Comparison of ENCODE assay signal across 8 mouse cellular contexts in the genomic region with DNA sequence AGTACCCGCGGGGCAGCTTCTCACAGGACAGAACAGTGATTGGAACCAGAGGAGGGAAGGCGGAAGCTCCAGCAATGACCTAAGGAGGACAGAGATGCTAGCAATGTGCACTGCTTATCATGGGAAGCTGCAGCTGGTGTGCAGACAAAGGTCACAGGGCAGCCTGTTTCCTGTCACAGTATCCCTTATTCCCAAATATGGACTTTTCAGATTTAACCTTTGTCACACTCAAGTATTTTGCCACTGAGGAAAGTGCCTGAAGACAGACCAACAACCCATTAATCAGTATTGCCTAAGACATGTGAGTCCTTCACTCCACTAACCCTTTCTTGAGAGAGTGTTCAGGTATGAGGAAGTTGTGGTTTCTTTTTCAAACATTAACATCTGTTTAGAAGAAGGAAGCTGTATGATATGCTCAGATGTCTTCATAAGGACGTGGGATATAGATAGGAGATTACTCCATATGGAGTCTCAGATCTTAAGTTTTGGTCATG. TPM values are rescaled to one million over a fixed set of nuclear protein-coding genes. Genes with fewer than 3 reads are reported as not detected.
DNase-seq lines count a peak whose midpoint lies in the region; ATAC-seq and TF ChIP-seq lines count a peak whose summit lies in the region.

No protein-coding gene starts in this region.

- H3K4me1 ChIP-seq in liver, adult 2 months (ENCODE audit: control insufficient read depth, insufficient read depth, low read length) = no peaks in the 10 kb centered on the region
- no peaks in the 10 kb centered on the region for H3K4me1 ChIP-seq in liver, embryonic 11.5 days (replicated peaks; ENCODE audit: control insufficient read depth, insufficient read depth, low read length)
- H3K4me1 ChIP-seq in intestine, embryonic 16.5 days (ENCODE audit: control insufficient read depth, insufficient read depth, low read length) = no peaks in the 10 kb centered on the region
- peaks cover 4% of the 10 kb centered on the region; the same call in 1 of the 2 replicates for H3K4me1 ChIP-seq in small intestine, adult 2 months (ENCODE audit: control insufficient read depth, insufficient read depth, insufficient read length, low read length)
- peaks cover 6% of the 10 kb centered on the region for H3K4me1 ChIP-seq in thymus, adult 2 months (replicated peaks; ENCODE audit: control insufficient read depth, insufficient read depth, low read length)

- TF ChIP-seq CTCF in liver, adult 2 months (IDR thresholded peaks at IDR 0.05; ENCODE audit: low read depth, low read length) = no peak
- no peak for TF ChIP-seq CTCF in small intestine, adult 2 months (IDR thresholded peaks at IDR 0.05; ENCODE audit: extremely low read depth, insufficient read length, insufficient replicate concordance, low read depth, low read length)
- no peak for TF ChIP-seq CTCF in thymus, adult 2 months (IDR thresholded peaks at IDR 0.05; ENCODE audit: borderline replicate concordance, control insufficient read depth, extremely low read depth, insufficient read depth, low read length, poor library complexity)

- no peaks in the 10 kb centered on the region for H3K36me3 ChIP-seq in liver, adult 2 months (ENCODE audit: control insufficient read depth, insufficient read depth, low read length)
- H3K36me3 ChIP-seq in liver, embryonic 11.5 days (ENCODE audit: control insufficient read depth, insufficient read depth, low read length) = no peaks in the 10 kb centered on the region
- H3K36me3 ChIP-seq in intestine, embryonic 16.5 days (ENCODE audit: control insufficient read depth, insufficient read depth, low read length) = no peaks in the 10 kb centered on the region
- no peaks in the 10 kb centered on the region for H3K36me3 ChIP-seq in small intestine, adult 2 months (ENCODE audit: control insufficient read depth, insufficient read depth, low read length)
- no peaks in the 10 kb centered on the region for H3K36me3 ChIP-seq in thymus, adult 2 months (ENCODE audit: control insufficient read depth, insufficient read depth, low read length)

- H3K9ac ChIP-seq in liver, adult 2 months (ENCODE audit: low read depth, low read length) = no peak overlapping the region
- H3K9ac ChIP-seq in liver, embryonic 11.5 days (ENCODE audit: low read depth, low read length) = no peak overlapping the region
- no peak overlapping the region for H3K9ac ChIP-seq in intestine, embryonic 16.5 days (ENCODE audit: low read depth, low read length)

- no peak overlapping the region for H3K4me3 ChIP-seq in liver, adult 2 months (ENCODE audit: insufficient read depth, low read depth, low read length)
- H3K4me3 ChIP-seq in liver, embryonic 11.5 days (ENCODE audit: low read depth, low read length) = no peak overlapping the region
- no peak overlapping the region for H3K4me3 ChIP-seq in intestine, embryonic 16.5 days (ENCODE audit: low read length)
- H3K4me3 ChIP-seq in small intestine, adult 2 months (ENCODE audit: low read depth, low read length) = no peak overlapping the region
- no peak overlapping the region for H3K4me3 ChIP-seq in thymus, adult 2 months (ENCODE audit: control insufficient read depth, insufficient read depth, low read length)

- no peaks in the 10 kb centered on the region for H3K27me3 ChIP-seq in liver, adult 2 months (ENCODE audit: control insufficient read depth, insufficient read depth, low read length)
- peaks cover 5% of the 10 kb centered on the region; the same call in 1 of the 2 replicates for H3K27me3 ChIP-seq in liver, embryonic 11.5 days (replicated peaks; ENCODE audit: control insufficient read depth, insufficient read depth, low read length)
- peaks cover 2% of the 10 kb centered on the region; the same call in 1 of the 2 replicates for H3K27me3 ChIP-seq in intestine, embryonic 16.5 days (replicated peaks; ENCODE audit: control insufficient read depth, insufficient read depth, low read length)
- H3K27me3 ChIP-seq in small intestine, adult 2 months (ENCODE audit: control insufficient read depth, insufficient read depth, low read length) = no peaks in the 10 kb centered on the region
- no peaks in the 10 kb centered on the region for H3K27me3 ChIP-seq in thymus, adult 2 months (ENCODE audit: control insufficient read depth, insufficient read depth, low read length)

- DNase-seq in liver, adult 2 months (ENCODE audit: extremely low read depth, low read depth, low spot score) = peak; percentile 24
- DNase-seq in liver, embryonic 11.5 days (ENCODE audit: low spot score) = no peak
- DNase-seq in embryo, embryonic 10.5 days (ENCODE audit: low spot score) = peak; percentile 53
- no peak for DNase-seq in urinary bladder, postnatal 25 days (ENCODE audit: low spot score)
- no peak for DNase-seq in layer of hippocampus, postnatal 10 days (ENCODE audit: low spot score in 2 of 2)
- DNase-seq in thymus, adult 2 months = no peak

- WGBS in liver, adult 2 months = 44% methylated on average over 4 of the region's 4 CpGs
- WGBS in liver, embryonic 11.5 days = 31% methylated on average over 4 of the region's 4 CpGs
- 36% methylated on average over 4 of the region's 4 CpGs for WGBS in intestine, embryonic 16.5 days
- 28% methylated on average over 4 of the region's 4 CpGs for WGBS in small intestine, adult 2 months
- WGBS in thymus, adult 2 months = 36% methylated on average over 4 of the region's 4 CpGs

- no peaks in the 10 kb centered on the region for H3K79me2 ChIP-seq in liver, adult 2 months (ENCODE audit: control insufficient read depth, insufficient read depth, low read length)

- H3K9me3 ChIP-seq in liver, embryonic 11.5 days (ENCODE audit: control insufficient read depth, low read length) = no peaks in the 10 kb centered on the region
- H3K9me3 ChIP-seq in intestine, embryonic 16.5 days (ENCODE audit: control insufficient read depth, low read length) = peaks cover 5% of the 10 kb centered on the region; the same call in 1 of the 2 replicates

- no peak overlapping the region for H3K4me2 ChIP-seq in liver, embryonic 11.5 days
- H3K4me2 ChIP-seq in intestine, embryonic 16.5 days (ENCODE audit: low read depth, low read length) = no peak overlapping the region

- ATAC-seq in liver, embryonic 11.5 days (replicated peaks; ENCODE audit: low FRiP score) = no peak; the same call in 1 of the 2 replicates
- peak; percentile 84 for ATAC-seq in intestine, embryonic 16.5 days

- no peak for TF ChIP-seq POLR2A in liver, adult 2 months (IDR thresholded peaks at IDR 0.05; ENCODE audit: extremely low read depth, insufficient read depth, low read length)
- TF ChIP-seq POLR2A in small intestine, adult 2 months (IDR thresholded peaks at IDR 0.05; ENCODE audit: low read depth, low read length) = no peak
- no peak for TF ChIP-seq POLR2A in thymus, adult 2 months (IDR thresholded peaks at IDR 0.05; ENCODE audit: control insufficient read depth, extremely low read depth, insufficient read depth, low read length, poor library complexity)

- H3K27ac ChIP-seq in liver, adult 2 months (replicated peaks; ENCODE audit: insufficient read depth, low read depth, low read length) = no peak overlapping the region
- H3K27ac ChIP-seq in liver, embryonic 11.5 days (ENCODE audit: low read depth, low read length) = no peak overlapping the region
- no peak overlapping the region for H3K27ac ChIP-seq in intestine, embryonic 16.5 days (ENCODE audit: low read length)
- H3K27ac ChIP-seq in small intestine, adult 2 months (ENCODE audit: insufficient read depth, low read depth, low read length) = peak overlapping the region; percentile 35; the same call in 1 of the 2 replicates
- H3K27ac ChIP-seq in thymus, adult 2 months (ENCODE audit: control insufficient read depth, insufficient read depth, low read length) = no peak overlapping the region

RNA-seq across cellular contexts. Expression of a gene that starts 32.3 kb away (rescaled TPM):
- 23.5 and 23.9 TPM in 2 replicates for total RNA-seq in liver, adult 2 months (2014; rRNA removed)
- 2.4 and 2.7 TPM in 2 replicates for polyA plus RNA-seq in liver, adult 2 months (2012; rRNA removed)
- 37.7 and 38.7 TPM in 2 replicates for polyA plus RNA-seq in liver, embryonic 11.5 days (2014; fragmentation: Nextera tagmentation; extraction: Ambion mirVana)
- 23.5 and 25.5 TPM in 2 replicates for polyA plus RNA-seq in intestine, embryonic 16.5 days (2015; fragmentation: Nextera tagmentation; extraction: Ambion mirVana)
- 0.43 and 1.4 TPM in 2 replicates for polyA plus RNA-seq in small intestine, adult 2 months (2012; rRNA removed)
- total RNA-seq in layer of hippocampus, postnatal 10 days (2021) = 10 to 100 TPM; 48.6 to 53.6 TPM
- polyA plus RNA-seq in thymus, adult 2 months (2012; rRNA removed) = 6.4 and 6.6 TPM in 2 replicates

Comparison
In these comparisons a context has a peak if more than half of its experiments do, and no peak if none do; other contexts are left out.
1. DNase-seq: peak in liver, adult 2 months (single experiment) and embryo, embryonic 10.5 days (single experiment); none in liver, embryonic 11.5 days (single experiment), urinary bladder, postnatal 25 days (single experiment), layer of hippocampus, postnatal 10 days (0 of 2) and thymus, adult 2 months (single experiment).